ENCODE assay signal across 13 mouse cellular contexts in genomic region chr13:55686107-55686633, GRCm38 (mm10). TPM values are rescaled to one million over a fixed set of nuclear protein-coding genes. Genes with fewer than 3 reads are reported as not detected.
A peak's percentile ranks its signal among the peaks of the same experiment; 100 is the strongest.
DNase-seq lines count a peak whose midpoint lies in the region; ATAC-seq lines count a peak whose summit lies in the region.
"Had no signal": no experiment of that assay in that cellular context is flagged by ENCODE, and none has a peak within 500 bp of the region (broad histone marks: within the 10 kb centered on the region; RNA-seq: fewer than 3 reads in every experiment).

No protein-coding gene starts in this region.

- 80% methylated on average over 9 of the region's 9 CpGs for WGBS in forebrain, embryonic 14.5 days
- 78% methylated on average over 9 of the region's 9 CpGs for WGBS in forebrain, embryonic 11.5 days
- 64% methylated on average over 9 of the region's 9 CpGs for WGBS in limb, embryonic 12.5 days
- 75% methylated on average over 9 of the region's 9 CpGs for WGBS in neural tube, embryonic 11.5 days

- no peak overlapping the region for H3K4me3 ChIP-seq in forebrain, embryonic 14.5 days (ENCODE audit: low read depth, low read length)
- H3K4me3 ChIP-seq in forebrain, embryonic 11.5 days (ENCODE audit: low read depth, low read length) = no peak overlapping the region
- no peak overlapping the region for H3K4me3 ChIP-seq in limb, embryonic 12.5 days (replicated peaks)
- H3K4me3 ChIP-seq in neural tube, embryonic 11.5 days (ENCODE audit: low read depth, low read length) = no peak overlapping the region
- H3K4me3 ChIP-seq: embryonic facial prominence, embryonic 15.5 days; heart, embryonic 10.5 days; kidney, embryonic 15.5 days had no signal

- H3K4me2 ChIP-seq in forebrain, embryonic 14.5 days (ENCODE audit: low read length) = no peak overlapping the region
- no peak overlapping the region for H3K4me2 ChIP-seq in forebrain, embryonic 11.5 days (ENCODE audit: low read depth, low read length, severe bottlenecking)
- H3K4me2 ChIP-seq in limb, embryonic 12.5 days = 0 out of 2 replicates have a peak overlapping the region, but pooled peaks have one; percentile 1
- H3K4me2 ChIP-seq in neural tube, embryonic 11.5 days (ENCODE audit: low read depth) = no peak overlapping the region
- H3K4me2 ChIP-seq: embryonic facial prominence, embryonic 15.5 days; kidney, embryonic 15.5 days; liver, embryonic 11.5 days had no signal

- no peaks in the 10 kb centered on the region for H3K9me3 ChIP-seq in forebrain, embryonic 14.5 days (replicated peaks; ENCODE audit: control insufficient read depth, low read length)
- no peaks in the 10 kb centered on the region for H3K9me3 ChIP-seq in forebrain, embryonic 11.5 days (ENCODE audit: control insufficient read depth, low read length)
- H3K9me3 ChIP-seq in limb, embryonic 12.5 days = no peaks in the 10 kb centered on the region
- no peaks in the 10 kb centered on the region for H3K9me3 ChIP-seq in neural tube, embryonic 11.5 days (ENCODE audit: control insufficient read depth, low read length)
- H3K9me3 ChIP-seq: embryonic facial prominence, embryonic 15.5 days; heart, embryonic 10.5 days; kidney, embryonic 15.5 days had no signal

- no peak for ATAC-seq in forebrain, embryonic 14.5 days
- no peak for ATAC-seq in forebrain, embryonic 11.5 days (replicated peaks; ENCODE audit: low FRiP score)
- ATAC-seq in limb, embryonic 12.5 days (ENCODE audit: insufficient number of reproducible peaks, insufficient read depth, low FRiP score, low TSS enrichment, low read depth) = no peak
- no peak for ATAC-seq in neural tube, embryonic 11.5 days (ENCODE audit: insufficient read depth, low FRiP score, low TSS enrichment)

- no peaks in the 10 kb centered on the region for H3K4me1 ChIP-seq in forebrain, embryonic 14.5 days (ENCODE audit: control insufficient read depth, insufficient read depth, low read length)
- peaks cover 6% of the 10 kb centered on the region; the same call in 1 of the 2 replicates for H3K4me1 ChIP-seq in forebrain, embryonic 11.5 days (replicated peaks; ENCODE audit: control insufficient read depth, insufficient read depth, low read length)
- peaks cover 10% of the 10 kb centered on the region; the same call in 1 of the 2 replicates for H3K4me1 ChIP-seq in limb, embryonic 12.5 days (replicated peaks)
- H3K4me1 ChIP-seq in neural tube, embryonic 11.5 days (ENCODE audit: control insufficient read depth, insufficient read depth, low read length) = peaks cover 10% of the 10 kb centered on the region
- H3K4me1 ChIP-seq: embryonic facial prominence, embryonic 15.5 days; kidney, embryonic 15.5 days had no signal

- H3K36me3 ChIP-seq in forebrain, embryonic 14.5 days (ENCODE audit: control insufficient read depth, insufficient read depth, low read length) = peaks cover 7% of the 10 kb centered on the region
- H3K36me3 ChIP-seq in forebrain, embryonic 11.5 days (ENCODE audit: control insufficient read depth, insufficient read depth, low read length) = no peaks in the 10 kb centered on the region
- H3K36me3 ChIP-seq in limb, embryonic 12.5 days = peaks cover 11% of the 10 kb centered on the region; the same call in 1 of the 2 replicates
- no peaks in the 10 kb centered on the region for H3K36me3 ChIP-seq in neural tube, embryonic 11.5 days (ENCODE audit: control insufficient read depth, insufficient read depth, low read length)
- H3K36me3 ChIP-seq: heart, embryonic 10.5 days had no signal

- no peak overlapping the region; the same call in 1 of the 2 replicates for H3K9ac ChIP-seq in forebrain, embryonic 14.5 days (ENCODE audit: low read length)
- H3K9ac ChIP-seq in forebrain, embryonic 11.5 days (ENCODE audit: low read length) = no peak overlapping the region
- H3K9ac ChIP-seq in limb, embryonic 12.5 days (replicated peaks) = 0 out of 2 replicates have a peak overlapping the region, but pooled peaks have one; percentile 23
- no peak overlapping the region for H3K9ac ChIP-seq in neural tube, embryonic 11.5 days (ENCODE audit: low read length)
- H3K9ac ChIP-seq: embryonic facial prominence, embryonic 15.5 days; kidney, embryonic 15.5 days had no signal

- H3K27me3 ChIP-seq in forebrain, embryonic 14.5 days (replicated peaks; ENCODE audit: control insufficient read depth, insufficient read depth, low read length) = no peaks in the 10 kb centered on the region
- H3K27me3 ChIP-seq in forebrain, embryonic 11.5 days (ENCODE audit: control insufficient read depth, insufficient read depth, low read length) = no peaks in the 10 kb centered on the region
- H3K27me3 ChIP-seq in limb, embryonic 12.5 days = no peaks in the 10 kb centered on the region
- no peaks in the 10 kb centered on the region for H3K27me3 ChIP-seq in neural tube, embryonic 11.5 days (ENCODE audit: control insufficient read depth, insufficient read depth, low read length)
- H3K27me3 ChIP-seq: embryonic facial prominence, embryonic 15.5 days; kidney, embryonic 15.5 days had no signal

- DNase-seq in forebrain, embryonic 14.5 days (ENCODE audit: low spot score) = peak; percentile 31
- no peak for DNase-seq in forebrain, embryonic 11.5 days (ENCODE audit: low spot score)
- DNase-seq in embryo, embryonic 11 days = peak; percentile 43
- DNase-seq in neural tube, embryonic 11.5 days (ENCODE audit: low spot score) = peak; percentile 42
- DNase-seq in left cerebral cortex, adult 9 months (ENCODE audit: low spot score in 2 of 2) = no peak
- DNase-seq in thymus, postnatal 10 days (ENCODE audit: low spot score in 2 of 2) = no peak
- no peak for DNase-seq in adrenal gland, postnatal 10 days

- H3K27ac ChIP-seq in forebrain, embryonic 14.5 days (ENCODE audit: low read depth, low read length) = no peak overlapping the region
- no peak overlapping the region for H3K27ac ChIP-seq in forebrain, embryonic 11.5 days (ENCODE audit: low read depth, low read length)
- H3K27ac ChIP-seq in limb, embryonic 12.5 days = peak overlapping the region; percentile 54; the same call in 1 of the 2 replicates
- H3K27ac ChIP-seq in neural tube, embryonic 11.5 days (ENCODE audit: low read depth, low read length) = 0 out of 2 replicates have a peak overlapping the region, but pooled peaks have one; percentile 49
- H3K27ac ChIP-seq: embryonic facial prominence, embryonic 15.5 days; heart, embryonic 10.5 days; kidney, embryonic 15.5 days; macrophage had no signal

RNA-seq across cellular contexts. Expression of gene B230219D22Rik, which starts 6.8 kb away (rescaled TPM):
- polyA plus RNA-seq in forebrain, embryonic 14.5 days (2014; fragmentation: Nextera tagmentation; extraction: Ambion mirVana) = 56.4 and 61.4 TPM in 2 replicates
- 68.4 and 74.3 TPM in 2 replicates for polyA plus RNA-seq in forebrain, embryonic 11.5 days (2014; fragmentation: Nextera tagmentation; extraction: Ambion mirVana)
- 78.7 and 84.5 TPM in 2 replicates for polyA plus RNA-seq in limb, embryonic 12.5 days (2016; fragmentation: Nextera tagmentation; extraction: Ambion mirVana)
- 73.8 and 77.8 TPM in 2 replicates for polyA plus RNA-seq in neural tube, embryonic 11.5 days (2014; fragmentation: Nextera tagmentation; extraction: Ambion mirVana)
- 10 to 100 TPM; 52.5 to 53.8 TPM for total RNA-seq in adrenal gland, postnatal 10 days (2021)

RNA-seq across cellular contexts. Expression of gene Txndc15, which starts 28.3 kb away (rescaled TPM):
- polyA plus RNA-seq in forebrain, embryonic 14.5 days (2014; fragmentation: Nextera tagmentation; extraction: Ambion mirVana) = 128 and 142 TPM in 2 replicates
- 83.3 and 84.1 TPM in 2 replicates for polyA plus RNA-seq in forebrain, embryonic 11.5 days (2014; fragmentation: Nextera tagmentation; extraction: Ambion mirVana)
- polyA plus RNA-seq in limb, embryonic 12.5 days (2016; fragmentation: Nextera tagmentation; extraction: Ambion mirVana) = 94.1 and 95.8 TPM in 2 replicates
- 98.0 and 104 TPM in 2 replicates for polyA plus RNA-seq in neural tube, embryonic 11.5 days (2014; fragmentation: Nextera tagmentation; extraction: Ambion mirVana)
- 10 to 100 TPM; 53.2 to 55.6 TPM for total RNA-seq in adrenal gland, postnatal 10 days (2021)

RNA-seq across cellular contexts. Expression of gene Pcbd2, which starts 41.0 kb away (rescaled TPM):
- polyA plus RNA-seq in forebrain, embryonic 14.5 days (2014; fragmentation: Nextera tagmentation; extraction: Ambion mirVana) = 16.5 and 19.7 TPM in 2 replicates
- 25.8 and 32.9 TPM in 2 replicates for polyA plus RNA-seq in forebrain, embryonic 11.5 days (2014; fragmentation: Nextera tagmentation; extraction: Ambion mirVana)
- polyA plus RNA-seq in limb, embryonic 12.5 days (2016; fragmentation: Nextera tagmentation; extraction: Ambion mirVana) = 42.0 and 46.8 TPM in 2 replicates
- 25.6 and 28.6 TPM in 2 replicates for polyA plus RNA-seq in neural tube, embryonic 11.5 days (2014; fragmentation: Nextera tagmentation; extraction: Ambion mirVana)
- total RNA-seq in adrenal gland, postnatal 10 days (2021) = 10 to 100 TPM; 73.5 to 74.7 TPM

RNA-seq across cellular contexts. Expression of gene Ddx46, which starts 51.3 kb away (rescaled TPM):
- 25.4 and 29.9 TPM in 2 replicates for polyA plus RNA-seq in forebrain, embryonic 14.5 days (2014; fragmentation: Nextera tagmentation; extraction: Ambion mirVana)
- polyA plus RNA-seq in forebrain, embryonic 11.5 days (2014; fragmentation: Nextera tagmentation; extraction: Ambion mirVana) = 56.8 and 58.2 TPM in 2 replicates
- polyA plus RNA-seq in limb, embryonic 12.5 days (2016; fragmentation: Nextera tagmentation; extraction: Ambion mirVana) = 45.1 and 45.3 TPM in 2 replicates
- 52.9 and 53.4 TPM in 2 replicates for polyA plus RNA-seq in neural tube, embryonic 11.5 days (2014; fragmentation: Nextera tagmentation; extraction: Ambion mirVana)
- total RNA-seq in adrenal gland, postnatal 10 days (2021) = 10 to 100 TPM; 30.6 to 36.4 TPM

Comparison
In these comparisons a context has a peak if more than half of its experiments do, and no peak if none do; other contexts are left out.
1. DNase-seq: peak in forebrain, embryonic 14.5 days (single experiment), embryo, embryonic 11 days (single experiment) and neural tube, embryonic 11.5 days (single experiment); none in forebrain, embryonic 11.5 days (single experiment), left cerebral cortex, adult 9 months (0 of 2), thymus, postnatal 10 days (0 of 2) and adrenal gland, postnatal 10 days (single experiment).
2. H3K27ac ChIP-seq: peak in limb, embryonic 12.5 days (single experiment) and neural tube, embryonic 11.5 days (single experiment); none in forebrain, embryonic 14.5 days (single experiment) and forebrain, embryonic 11.5 days (single experiment).